Mouse (Mus musculus) mouse trophoblast stem cell (cell line): ENCODE measurements at regions not wholly inside any gene's neighbourhood (a gene's known extent, or its start where the extent isn't known, plus 50 kb on each side); places are given as distances from the start of the nearest gene placed in this dataset.

ENCODE experiments used
- in situ Hi-C, 2 experiments: fragments of 300-500 bp; cut with MseI, MboI; formaldehyde crosslinking; loops; 2 replicates in 1 of 2; 3 replicates in 1 of 2; pipeline ENCODE4 v1.15.1; 2025

- in situ Hi-C loops, result no loop called here
Observed at GRCm38 (mm10) chr17:87501098-87501497, 54.4 kb upstream of the Calm2 start.

GRCm38 (mm10) chr17:87501687-87502387 lies 55.1 kb upstream of the Calm2 start:
- in situ Hi-C loops, result no loop called here

- in situ Hi-C loops, result no loop called here
Observed at GRCm38 (mm10) chr17:87502388-87503369, 55.9 kb upstream of the Calm2 start.

GRCm38 (mm10) chr17:87503491-87503890 lies 56.8 kb upstream of the Calm2 start:
- in situ Hi-C loops, result no loop called here

- in situ Hi-C loops, result no loop called here
Observed at GRCm38 (mm10) chr17:87504960-87505681, 58.4 kb upstream of the Calm2 start.

GRCm38 (mm10) chr17:87507848-87508247 lies 61.1 kb upstream of the Calm2 start:
- in situ Hi-C loops, result no loop called here

GRCm38 (mm10) chr17:87508582-87509253 lies 62.0 kb upstream of the Calm2 start:
- in situ Hi-C loops, result no loop called here

- in situ Hi-C loops, result no loop called here
Observed at GRCm38 (mm10) chr17:87512000-87512611, 65.4 kb upstream of the Calm2 start.

GRCm38 (mm10) chr17:87513822-87514221 lies 67.1 kb upstream of the Calm2 start:
- in situ Hi-C loops, result no loop called here

- in situ Hi-C loops, result no loop called here
Observed at GRCm38 (mm10) chr17:87514366-87515126, 67.8 kb upstream of the Calm2 start.

- in situ Hi-C loops, result no loop called here
Observed at GRCm38 (mm10) chr17:87517258-87517657, 70.5 kb upstream of the Calm2 start.

GRCm38 (mm10) chr17:87519454-87519853 lies 72.7 kb upstream of the Calm2 start:
- in situ Hi-C loops, result no loop called here

GRCm38 (mm10) chr17:87520841-87521240 lies 74.1 kb upstream of the Calm2 start:
- in situ Hi-C loops, result no loop called here

- in situ Hi-C loops, result no loop called here
Observed at GRCm38 (mm10) chr17:87521622-87522151, 75.0 kb upstream of the Calm2 start.

- in situ Hi-C loops, result no loop called here
Observed at GRCm38 (mm10) chr17:87522500-87523091, 75.9 kb upstream of the Calm2 start.

GRCm38 (mm10) chr17:87523643-87524042 lies 76.9 kb upstream of the Calm2 start:
- in situ Hi-C loops, result no loop called here

GRCm38 (mm10) chr17:87527174-87527573 lies 80.4 kb upstream of the Calm2 start:
- in situ Hi-C loops, result no loop called here

- in situ Hi-C loops, result no loop called here
Observed at GRCm38 (mm10) chr17:87530162-87530817, 83.6 kb upstream of the Calm2 start.

GRCm38 (mm10) chr17:87530818-87531410 lies 84.2 kb upstream of the Calm2 start:
- in situ Hi-C loops, result no loop called here
